ENCODE assay signal across 27 mouse cellular contexts in the genomic region with DNA sequence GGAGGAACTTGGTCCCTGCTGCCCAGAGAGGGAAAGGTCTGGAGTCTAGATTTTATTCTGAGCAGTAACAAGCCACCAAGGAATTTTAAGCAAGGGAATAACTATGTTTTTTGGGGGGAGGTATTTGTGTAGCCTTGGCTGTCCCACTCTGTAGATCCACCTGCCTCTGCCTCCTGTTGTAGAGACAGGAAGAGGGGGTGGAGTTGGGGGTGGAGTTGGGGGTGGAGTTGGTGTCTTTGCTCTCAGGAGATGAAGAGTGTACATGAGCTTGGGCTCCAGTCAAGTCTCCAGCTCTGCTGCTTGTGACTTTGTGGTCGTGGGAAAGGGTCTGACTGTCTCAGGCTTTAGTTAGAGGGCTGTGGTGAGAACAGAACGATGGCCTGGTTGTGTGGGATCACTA. TPM values are rescaled to one million over a fixed set of nuclear protein-coding genes. Genes with fewer than 3 reads are reported as not detected.
DNase-seq lines count a peak whose midpoint lies in the region; ATAC-seq and TF ChIP-seq lines count a peak whose summit lies in the region.
"Had no signal": no experiment of that assay in that cellular context is flagged by ENCODE, and none has a peak within 500 bp of the region (broad histone marks: within the 10 kb centered on the region; RNA-seq: fewer than 3 reads in every experiment).

No protein-coding gene starts in this region.

- TF ChIP-seq CTCF in liver, adult 2 months (IDR thresholded peaks at IDR 0.05; ENCODE audit: low read depth, low read length), result no peak
- TF ChIP-seq CTCF in intestine, postnatal 0 days (IDR thresholded peaks at IDR 0.05; ENCODE audit: low read depth), result no peak

- H3K27me3 ChIP-seq in liver, adult 2 months (ENCODE audit: control insufficient read depth, insufficient read depth, low read length), result no peaks in the 10 kb centered on the region
- H3K27me3 ChIP-seq in liver, embryonic 12.5 days (replicated peaks), result no peaks in the 10 kb centered on the region
- H3K27me3 ChIP-seq in intestine, postnatal 0 days (replicated peaks; ENCODE audit: control insufficient read depth, insufficient read depth, low read length), result no peaks in the 10 kb centered on the region
- H3K27me3 ChIP-seq: CH12.LX; embryonic facial prominence, embryonic 13.5 days; embryonic facial prominence, embryonic 15.5 days; forebrain, embryonic 12.5 days had no signal

- no peak overlapping the region for H3K4me2 ChIP-seq in liver, embryonic 12.5 days
- H3K4me2 ChIP-seq in intestine, postnatal 0 days (replicated peaks; ENCODE audit: low read depth), result no peak overlapping the region
- H3K4me2 ChIP-seq: embryonic facial prominence, embryonic 13.5 days; embryonic facial prominence, embryonic 15.5 days; forebrain, embryonic 12.5 days had no signal

- H3K4me1 ChIP-seq in liver, adult 2 months (ENCODE audit: control insufficient read depth, insufficient read depth, low read length), result no peaks in the 10 kb centered on the region
- H3K4me1 ChIP-seq in liver, embryonic 12.5 days, result no peaks in the 10 kb centered on the region
- no peaks in the 10 kb centered on the region for H3K4me1 ChIP-seq in ES-E14 (ENCODE audit: control insufficient read depth in 2 of 2, insufficient read depth in 2 of 2, low read length in 2 of 2, poor library complexity in 1 of 2)
- H3K4me1 ChIP-seq in intestine, postnatal 0 days (replicated peaks; ENCODE audit: control insufficient read depth, insufficient read depth, low read length), result no peaks in the 10 kb centered on the region
- H3K4me1 ChIP-seq: embryonic facial prominence, embryonic 13.5 days; embryonic facial prominence, embryonic 15.5 days; forebrain, embryonic 10.5 days; forebrain, embryonic 12.5 days had no signal

- H3K27ac ChIP-seq in liver, adult 2 months (replicated peaks; ENCODE audit: insufficient read depth, low read depth, low read length), result no peak overlapping the region
- H3K27ac ChIP-seq in liver, embryonic 12.5 days, result no peak overlapping the region
- H3K27ac ChIP-seq in ES-E14 (ENCODE audit: insufficient read depth, low read depth, low read length, poor library complexity, severe bottlenecking), result no peak overlapping the region
- no peak overlapping the region for H3K27ac ChIP-seq in intestine, postnatal 0 days (ENCODE audit: low read depth, low read length)
- H3K27ac ChIP-seq: embryonic facial prominence, embryonic 13.5 days; embryonic facial prominence, embryonic 15.5 days; forebrain, embryonic 10.5 days; forebrain, embryonic 12.5 days had no signal

- no peak for ATAC-seq in liver, embryonic 12.5 days
- no peak for ATAC-seq in intestine, postnatal 0 days
- ATAC-seq: CD4-positive, CD25-positive, alpha-beta regulatory T cell, adult 4 months; forebrain, embryonic 14.5 days; forebrain, embryonic 16.5 days had no signal

- peaks cover 39% of the 10 kb centered on the region for H3K36me3 ChIP-seq in liver, adult 2 months (ENCODE audit: control insufficient read depth, insufficient read depth, low read length)
- H3K36me3 ChIP-seq in liver, embryonic 12.5 days, result peaks cover 92% of the 10 kb centered on the region
- H3K36me3 ChIP-seq in ES-E14 (ENCODE audit: control insufficient read depth, insufficient read depth, low read length, poor library complexity, severe bottlenecking), result peaks cover 13% of the 10 kb centered on the region
- H3K36me3 ChIP-seq in intestine, postnatal 0 days (ENCODE audit: control insufficient read depth, insufficient read depth), result peaks cover 81% of the 10 kb centered on the region

- in situ Hi-C loops in ES-E14 (cut with MboI; ENCODE audit: low sequenced_read_pairs in 2 of 2, unreplicated experiment in 2 of 2), result no loop called here

- H3K4me3 ChIP-seq in liver, adult 2 months (ENCODE audit: insufficient read depth, low read depth, low read length), result no peak overlapping the region
- no peak overlapping the region for H3K4me3 ChIP-seq in liver, embryonic 12.5 days
- H3K4me3 ChIP-seq in ES-E14 (ENCODE audit: insufficient read depth in 1 of 2, low read depth in 1 of 2, low read length in 2 of 2, poor library complexity in 1 of 2, severe bottlenecking in 1 of 2), result peak overlapping the region in 1 of 2 experiments; percentile 37; a peak in 2 of 4 replicates
- no peak overlapping the region for H3K4me3 ChIP-seq in intestine, postnatal 0 days (ENCODE audit: low read depth, low read length)
- H3K4me3 ChIP-seq: embryonic facial prominence, embryonic 13.5 days; embryonic facial prominence, embryonic 15.5 days; erythroblast, embryonic 14.5 days; forebrain, embryonic 10.5 days; forebrain, embryonic 12.5 days had no signal

- no peaks in the 10 kb centered on the region for H3K79me2 ChIP-seq in liver, adult 2 months (ENCODE audit: control insufficient read depth, insufficient read depth, low read length)

- no peak overlapping the region for H3K9ac ChIP-seq in liver, adult 2 months (ENCODE audit: low read depth, low read length)
- no peak overlapping the region for H3K9ac ChIP-seq in liver, embryonic 12.5 days
- H3K9ac ChIP-seq in ES-E14 (ENCODE audit: insufficient read depth, low read depth, low read length, poor library complexity, severe bottlenecking), result 0 out of 2 replicates have a peak overlapping the region, but pooled peaks have one; percentile 10
- no peak overlapping the region for H3K9ac ChIP-seq in intestine, postnatal 0 days (ENCODE audit: low read depth, low read length)
- H3K9ac ChIP-seq: embryonic facial prominence, embryonic 13.5 days; embryonic facial prominence, embryonic 15.5 days; forebrain, embryonic 12.5 days had no signal

- DNase-seq in liver, adult 2 months (ENCODE audit: extremely low read depth, low read depth, low spot score), result peak; percentile 6
- DNase-seq in ES-E14 (ENCODE audit: low read depth, low spot score) (no peak), ZHBTc4 (ENCODE audit: low read depth, low spot score) (peak; percentile 51)
- no peak for DNase-seq in thymus, postnatal 10 days (ENCODE audit: low spot score in 2 of 2)
- DNase-seq: adrenal gland, adult 2 months; adrenal gland, postnatal 10 days; adrenal gland, postnatal 25 days; B cell, adult 2 months; cerebellum, adult 11 months; cerebellum, adult 18-20 months; cerebellum, adult 8-10 months; cerebellum, adult 9-11 months; cerebellum, postnatal 14 days; cerebellum, postnatal 36 days; embryo, embryonic 11 days had no signal

- WGBS in liver, adult 2 months, result 93% methylated on average over 2 of the region's 2 CpGs
- WGBS in liver, embryonic 12.5 days (ENCODE audit: insufficient replicate concordance), result 68% methylated on average over 2 of the region's 2 CpGs
- WGBS in intestine, postnatal 0 days, result 92% methylated on average over 2 of the region's 2 CpGs

- H3K9me3 ChIP-seq in liver, embryonic 12.5 days (replicated peaks), result no peaks in the 10 kb centered on the region
- H3K9me3 ChIP-seq in ES-E14 (ENCODE audit: control insufficient read depth, insufficient read depth, low read depth, low read length), result no peaks in the 10 kb centered on the region
- no peaks in the 10 kb centered on the region for H3K9me3 ChIP-seq in intestine, postnatal 0 days (ENCODE audit: control insufficient read depth)
- H3K9me3 ChIP-seq: embryonic facial prominence, embryonic 15.5 days; forebrain, embryonic 12.5 days had no signal

- no peak for TF ChIP-seq POLR2A in liver, adult 2 months (IDR thresholded peaks at IDR 0.05; ENCODE audit: extremely low read depth, insufficient read depth, low read length)

TF ChIP-seq in ES-E14, 5 proteins besides CTCF, POLR2A, EP300 and RAD21:
- TF ChIP-seq CHD2 (IDR thresholded peaks at IDR 0.05; ENCODE audit: low read depth, low read length), result no peak
- no peak for TF ChIP-seq MAFK (IDR thresholded peaks at IDR 0.05; ENCODE audit: insufficient read depth, low read depth, low read length)
- TF ChIP-seq HCFC1 (IDR thresholded peaks at IDR 0.05; ENCODE audit: borderline replicate concordance, insufficient read depth, low read length), result no peak
- TF ChIP-seq ZNF384 (IDR thresholded peaks at IDR 0.05; ENCODE audit: low read depth, low read length), result no peak
- no peak for TF ChIP-seq ZC3H11A (IDR thresholded peaks at IDR 0.05; ENCODE audit: borderline replicate concordance, low read depth, low read length)

RNA-seq across cellular contexts. Expression of a gene that starts 2.8 kb away (rescaled TPM):
- total RNA-seq in liver, adult 2 months (2014; rRNA removed), result under 0.01 and 0.07 TPM in 2 replicates
- polyA plus RNA-seq in liver, adult 2 months (2012; rRNA removed), result 0.19 and 0.20 TPM in 2 replicates
- polyA plus RNA-seq in liver, embryonic 12.5 days (2016; fragmentation: Nextera tagmentation; extraction: Ambion mirVana), result 0.17 and 0.24 TPM in 2 replicates
- 0.67 and 0.90 TPM in 2 replicates for total RNA-seq in ES-E14 (2012; rRNA removed)
- 0.66 and 1.1 TPM in 2 replicates for polyA plus RNA-seq in intestine, postnatal 0 days (2015; fragmentation: Nextera tagmentation; extraction: Ambion mirVana)

RNA-seq across cellular contexts. Expression of a gene that starts 8.4 kb away (rescaled TPM):
- total RNA-seq in liver, adult 2 months (2014; rRNA removed), result 68.9 and 85.4 TPM in 2 replicates
- polyA plus RNA-seq in liver, adult 2 months (2012; rRNA removed), result 253 and 258 TPM in 2 replicates
- 24.2 and 25.6 TPM in 2 replicates for polyA plus RNA-seq in liver, embryonic 12.5 days (2016; fragmentation: Nextera tagmentation; extraction: Ambion mirVana)
- 73.2 and 87.2 TPM in 2 replicates for total RNA-seq in ES-E14 (2012; rRNA removed)
- 99.6 and 107 TPM in 2 replicates for polyA plus RNA-seq in intestine, postnatal 0 days (2015; fragmentation: Nextera tagmentation; extraction: Ambion mirVana)

RNA-seq across cellular contexts. Expression of a gene that starts 15.5 kb away (rescaled TPM):
- total RNA-seq in liver, adult 2 months (2014; rRNA removed), result not detected in 2 replicates
- 0.12 TPM in 1 of 2 replicates, not detected in the other for polyA plus RNA-seq in liver, adult 2 months (2012; rRNA removed)
- polyA plus RNA-seq in liver, embryonic 12.5 days (2016; fragmentation: Nextera tagmentation; extraction: Ambion mirVana), result 0.68 and 0.94 TPM in 2 replicates
- total RNA-seq in ES-E14 (2012; rRNA removed), result 0.74 TPM in 1 of 2 replicates, not detected in the other
- polyA plus RNA-seq in intestine, postnatal 0 days (2015; fragmentation: Nextera tagmentation; extraction: Ambion mirVana), result 0.72 and 0.75 TPM in 2 replicates
- total RNA-seq: adrenal gland, adult 2 months; CH12.LX had no signal
- polyA plus RNA-seq: CD4-positive, CD25-positive, alpha-beta regulatory T cell, adult 4 months; forebrain, embryonic 16.5 days; frontal cortex, adult 2 months had no signal

RNA-seq across cellular contexts. Expression of a gene that starts 15.7 kb away (rescaled TPM):
- total RNA-seq in liver, adult 2 months (2014; rRNA removed), result 16.6 and 27.7 TPM in 2 replicates
- polyA plus RNA-seq in liver, adult 2 months (2012; rRNA removed), result 53.7 and 59.5 TPM in 2 replicates
- 3.8 and 3.9 TPM in 2 replicates for polyA plus RNA-seq in liver, embryonic 12.5 days (2016; fragmentation: Nextera tagmentation; extraction: Ambion mirVana)
- 26.0 and 34.8 TPM in 2 replicates for total RNA-seq in ES-E14 (2012; rRNA removed)
- polyA plus RNA-seq in intestine, postnatal 0 days (2015; fragmentation: Nextera tagmentation; extraction: Ambion mirVana), result 6.8 and 7.4 TPM in 2 replicates

RNA-seq across cellular contexts. Expression of a gene that starts 40.2 kb away (rescaled TPM):
- total RNA-seq in liver, adult 2 months (2014; rRNA removed), result 2.1 and 3.6 TPM in 2 replicates
- polyA plus RNA-seq in liver, adult 2 months (2012; rRNA removed), result 8.5 and 13.6 TPM in 2 replicates
- polyA plus RNA-seq in liver, embryonic 12.5 days (2016; fragmentation: Nextera tagmentation; extraction: Ambion mirVana), result 61.6 and 68.2 TPM in 2 replicates
- 43.8 and 56.5 TPM in 2 replicates for total RNA-seq in ES-E14 (2012; rRNA removed)
- 82.4 and 83.3 TPM in 2 replicates for polyA plus RNA-seq in intestine, postnatal 0 days (2015; fragmentation: Nextera tagmentation; extraction: Ambion mirVana)

Comparison
In these comparisons a context has a peak if more than half of its experiments do, and no peak if none do; other contexts are left out.
1. DNase-seq: peak in liver, adult 2 months (single experiment) and ZHBTc4 (single experiment); none in ES-E14 (single experiment) and thymus, postnatal 10 days (0 of 2).